Mouse (Mus musculus) lung, postnatal 0 days (tissue): ENCODE measurements around the gene Sez6. TPM values are rescaled to one million over a fixed set of nuclear protein-coding genes. Genes with fewer than 3 reads are reported as not detected.

ENCODE experiments used
- ATAC-seq: fragments of 200-750 bp; cut with Nextera tagmentation; 2 replicates; pipeline ENCODE4 v1.8.0; 2017; ENCODE audit warnings: moderate library complexity
- DNase-seq: peaks from one replicate; pipeline ENCODE4 v3.0.0-alpha.2; 2016; ENCODE audit warnings: low spot score
- H3K27ac ChIP-seq: fragments of 300-500 bp; sonication (generic); 2 replicates; pipeline ENCODE4 v1.5.1; 2014; ENCODE audit warnings: antibody characterized with exemption, mild to moderate bottlenecking, low read length, mixed read lengths
- H3K27me3 ChIP-seq: fragments of 300-500 bp; sonication (generic); replicated peaks from 2 replicates; pipeline ENCODE4 v1.6.1; 2014; ENCODE audit warnings: low read length, mixed read lengths; ENCODE audit not compliant: insufficient read depth
- H3K36me3 ChIP-seq: fragments of 300-500 bp; sonication (generic); 2 replicates; pipeline ENCODE4 v1.6.1; 2014; ENCODE audit warnings: low read length, mixed read lengths; ENCODE audit not compliant: insufficient read depth
- H3K4me1 ChIP-seq: fragments of 300-500 bp; sonication (generic); 2 replicates; pipeline ENCODE4 v1.6.1; 2014; ENCODE audit warnings: antibody characterized with exemption, low read depth, low read length, mixed read lengths; ENCODE audit not compliant: insufficient read depth
- H3K4me2 ChIP-seq: fragments of 300-500 bp; sonication (generic); replicated peaks from 2 replicates; pipeline ENCODE4 v1.6.1; 2014; ENCODE audit warnings: low read depth, mild to moderate bottlenecking, low read length, moderate library complexity, mixed read lengths
- H3K4me3 ChIP-seq: fragments of 300-500 bp; sonication (generic); 2 replicates; pipeline ENCODE4 v1.5.1; 2014; ENCODE audit warnings: low read depth, low read length
- H3K9ac ChIP-seq: fragments of 300-500 bp; sonication (generic); replicated peaks from 2 replicates; pipeline ENCODE4 v1.6.1; 2014; ENCODE audit warnings: low read depth, mild to moderate bottlenecking
- H3K9me3 ChIP-seq: fragments of 300-500 bp; sonication (generic); 2 replicates; pipeline ENCODE4 v1.6.1; 2016; ENCODE audit warnings: low read length, mixed read lengths
- CTCF ChIP-seq: IDR thresholded peaks from 2 replicates; pipeline ENCODE4 v1.5.1; 2016; ENCODE audit warnings: antibody characterized with exemption, mild to moderate bottlenecking
- EP300 ChIP-seq: IDR thresholded peaks from 2 replicates; pipeline ENCODE4 v1.6.1; 2016; ENCODE audit warnings: antibody characterized with exemption, mild to moderate bottlenecking, control low read depth
- WGBS: fragments of 180-500 bp; shearing (Covaris S2); extraction: QIAGEN DNeasy Blood & Tissue Kit; methylation state at CpG from one replicate; pipeline ENCODE4 v1.1.7; 2014; 5-methylcytosine and 5-hydroxymethylcytosine counted together
- polyA plus RNA-seq: library from polyadenylated mRNA; unstranded; fragments of >200 nt; fragmentation: Nextera tagmentation; extraction: Ambion mirVana; gene quantifications from 2 replicates; pipeline ENCODE4 v1.2.1, GENCODE M21; 2015

Gene Sez6
- polyA plus RNA-seq, 1 experiment from 2014 or later, result 0.06 TPM

- Histone ChIP-seq H3K9ac (no peak overlapping the region), H3K4me2 (no peak overlapping the region), H3K4me1 (no peaks in the 10 kb centered on the region), H3K36me3 (peaks cover 43% of the 10 kb centered on the region), H3K9me3 (no peaks in the 10 kb centered on the region), H3K4me3 (no peak overlapping the region), H3K27me3 (no peaks in the 10 kb centered on the region), H3K27ac (no peak overlapping the region)
- DNase-seq, result peak; percentile 17
- peak; percentile 64 for TF ChIP-seq CTCF
- TF ChIP-seq EP300, result no peak
- 79% methylated on average over 8 of the region's 8 CpGs for WGBS
- no peak for ATAC-seq
These were observed 93.0 kb downstream of the Sez6 start for GRCm38 (mm10) chr11:78023607-78024006.

Other genes with a start within 250 kb of the Sez6 start
- gene Nufip2, start 244.6 kb upstream of the Sez6 start, polyA plus RNA-seq, result 4.1 and 5.2 TPM in 2 replicates
- gene Cryba1, start 205.5 kb upstream of the Sez6 start, polyA plus RNA-seq, result not detected in 2 replicates
- 21.6 and 33.3 TPM in 2 replicates for gene Myo18a, start 167.6 kb upstream of the Sez6 start, polyA plus RNA-seq
- 0.90 and 1.2 TPM in 2 replicates for gene Gm10277, start 143.1 kb upstream of the Sez6 start, polyA plus RNA-seq
- 0.23 and 0.40 TPM in 2 replicates for gene Pipox, start 36.7 kb upstream of the Sez6 start, polyA plus RNA-seq
- 7.7 and 9.0 TPM in 2 replicates for gene Phf12, start 52.0 kb downstream of the Sez6 start, polyA plus RNA-seq
- gene Dhrs13, start 101.5 kb downstream of the Sez6 start, polyA plus RNA-seq, result 9.4 and 9.7 TPM in 2 replicates
- gene Flot2, start 107.1 kb downstream of the Sez6 start, polyA plus RNA-seq, result 55.6 and 58.3 TPM in 2 replicates
- gene Eral1, start 149.6 kb downstream of the Sez6 start, polyA plus RNA-seq, result 14.8 and 17.7 TPM in 2 replicates
- 8.6 and 10.0 TPM in 2 replicates for gene Fam222b, start 163.9 kb downstream of the Sez6 start, polyA plus RNA-seq
- gene Traf4, start 234.8 kb downstream of the Sez6 start, polyA plus RNA-seq, result 33.0 and 33.9 TPM in 2 replicates
- gene Nek8, start 245.9 kb downstream of the Sez6 start, polyA plus RNA-seq, result 11.7 and 14.4 TPM in 2 replicates
- 18.2 and 20.0 TPM in 2 replicates for gene Tlcd1, start 245.9 kb downstream of the Sez6 start, polyA plus RNA-seq